ENCODE assay signal across 14 mouse cellular contexts in the genomic region with DNA sequence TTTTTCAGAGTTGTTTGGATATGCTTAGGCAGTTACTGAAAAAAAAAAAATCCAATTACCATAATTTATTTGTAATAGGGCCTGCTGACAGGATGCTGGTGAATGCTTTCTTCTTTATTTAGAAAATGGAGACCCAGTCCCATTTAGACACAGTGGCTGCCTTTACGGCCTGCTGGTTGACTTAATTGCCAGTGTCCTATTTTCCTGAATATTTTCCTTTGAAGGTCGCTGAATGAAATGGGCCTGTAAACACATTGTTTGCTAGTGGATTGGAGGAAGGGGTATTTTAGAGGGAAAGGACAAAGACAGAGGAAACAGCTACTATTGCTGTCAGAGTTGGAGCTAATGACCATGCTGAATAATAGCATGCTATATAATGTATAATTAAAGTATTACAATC. TPM values are rescaled to one million over a fixed set of nuclear protein-coding genes. Genes with fewer than 3 reads are reported as not detected.
DNase-seq lines count a peak whose midpoint lies in the region; ATAC-seq and TF ChIP-seq lines count a peak whose summit lies in the region.
"Had no signal": no experiment of that assay in that cellular context is flagged by ENCODE, and none has a peak within 500 bp of the region (broad histone marks: within the 10 kb centered on the region; RNA-seq: fewer than 3 reads in every experiment).

No protein-coding gene starts in this region.

- H3K27ac ChIP-seq in hindbrain, embryonic 13.5 days, result 0 out of 2 replicates have a peak overlapping the region, but pooled peaks have one; percentile 42
- H3K27ac ChIP-seq in hindbrain, embryonic 11.5 days (ENCODE audit: low read depth, low read length), result no peak overlapping the region
- peak overlapping the region; percentile 94 for H3K27ac ChIP-seq in lung, embryonic 16.5 days (ENCODE audit: low read length)
- H3K27ac ChIP-seq in embryonic facial prominence, embryonic 14.5 days (replicated peaks; ENCODE audit: low read depth, low read length), result no peak overlapping the region
- no peak overlapping the region for H3K27ac ChIP-seq in stomach, postnatal 0 days (replicated peaks)
- H3K27ac ChIP-seq: gastrocnemius, adult 2 months; limb, embryonic 13.5 days; stomach, embryonic 15.5 days had no signal

- ATAC-seq in hindbrain, embryonic 13.5 days (ENCODE audit: low FRiP score), result no peak
- ATAC-seq in hindbrain, embryonic 11.5 days (ENCODE audit: low FRiP score), result no peak
- no peak for ATAC-seq in lung, embryonic 16.5 days (ENCODE audit: low read depth)
- no peak for ATAC-seq in embryonic facial prominence, embryonic 14.5 days (ENCODE audit: low read depth)
- ATAC-seq in stomach, postnatal 0 days (ENCODE audit: low FRiP score, low TSS enrichment), result no peak

- no peaks in the 10 kb centered on the region for H3K36me3 ChIP-seq in hindbrain, embryonic 13.5 days
- no peaks in the 10 kb centered on the region for H3K36me3 ChIP-seq in hindbrain, embryonic 11.5 days (ENCODE audit: control insufficient read depth, insufficient read depth, low read length)
- no peaks in the 10 kb centered on the region; the same call in 1 of the 2 replicates for H3K36me3 ChIP-seq in lung, embryonic 16.5 days (ENCODE audit: control insufficient read depth, insufficient read depth, low read length)
- H3K36me3 ChIP-seq in embryonic facial prominence, embryonic 14.5 days (ENCODE audit: control insufficient read depth, insufficient read depth, low read length), result no peaks in the 10 kb centered on the region
- H3K36me3 ChIP-seq in stomach, postnatal 0 days (ENCODE audit: control insufficient read depth, insufficient read depth, low read length), result no peaks in the 10 kb centered on the region
- H3K36me3 ChIP-seq: limb, embryonic 13.5 days; stomach, embryonic 15.5 days had no signal

- H3K9ac ChIP-seq in hindbrain, embryonic 13.5 days, result no peak overlapping the region
- no peak overlapping the region for H3K9ac ChIP-seq in hindbrain, embryonic 11.5 days (ENCODE audit: low read depth, low read length)
- H3K9ac ChIP-seq in lung, embryonic 16.5 days (ENCODE audit: low read length), result peak overlapping the region; percentile 72
- H3K9ac ChIP-seq in embryonic facial prominence, embryonic 14.5 days (ENCODE audit: low read depth, low read length), result no peak overlapping the region
- H3K9ac ChIP-seq in stomach, postnatal 0 days (ENCODE audit: low read length), result no peak overlapping the region
- H3K9ac ChIP-seq: limb, embryonic 13.5 days; stomach, embryonic 15.5 days had no signal

- TF ChIP-seq EP300 in stomach, postnatal 0 days (optimal IDR thresholded peaks at IDR 0.05), result no peak

- H3K9me3 ChIP-seq in hindbrain, embryonic 13.5 days, result no peaks in the 10 kb centered on the region
- H3K9me3 ChIP-seq in hindbrain, embryonic 11.5 days (ENCODE audit: control insufficient read depth, low read length), result no peaks in the 10 kb centered on the region
- H3K9me3 ChIP-seq in lung, embryonic 16.5 days (ENCODE audit: control insufficient read depth, low read length), result no peaks in the 10 kb centered on the region
- no peaks in the 10 kb centered on the region for H3K9me3 ChIP-seq in embryonic facial prominence, embryonic 14.5 days (ENCODE audit: control insufficient read depth, low read length)
- H3K9me3 ChIP-seq in stomach, postnatal 0 days (ENCODE audit: control insufficient read depth, low read length), result no peaks in the 10 kb centered on the region
- H3K9me3 ChIP-seq: limb, embryonic 13.5 days; stomach, embryonic 15.5 days had no signal

- H3K27me3 ChIP-seq in hindbrain, embryonic 13.5 days, result peaks cover 9% of the 10 kb centered on the region
- H3K27me3 ChIP-seq in hindbrain, embryonic 11.5 days (ENCODE audit: control insufficient read depth, insufficient read depth, low read length), result peaks cover 4% of the 10 kb centered on the region; the same call in 1 of the 2 replicates
- no peaks in the 10 kb centered on the region for H3K27me3 ChIP-seq in lung, embryonic 16.5 days (ENCODE audit: control insufficient read depth, insufficient read depth, low read depth, low read length)
- peaks cover 19% of the 10 kb centered on the region for H3K27me3 ChIP-seq in embryonic facial prominence, embryonic 14.5 days (replicated peaks; ENCODE audit: control insufficient read depth, insufficient read depth, low read length)
- H3K27me3 ChIP-seq in stomach, postnatal 0 days (ENCODE audit: control insufficient read depth, insufficient read depth, low read length), result no peaks in the 10 kb centered on the region
- H3K27me3 ChIP-seq: stomach, embryonic 15.5 days had no signal

- 44% methylated on average over 2 of the region's 2 CpGs for WGBS in hindbrain, embryonic 13.5 days
- 68% methylated on average over 2 of the region's 2 CpGs for WGBS in hindbrain, embryonic 11.5 days
- 50% methylated on average over 2 of the region's 2 CpGs for WGBS in lung, embryonic 16.5 days
- 74% methylated on average over 2 of the region's 2 CpGs for WGBS in embryonic facial prominence, embryonic 14.5 days
- 79% methylated on average over 2 of the region's 2 CpGs for WGBS in stomach, postnatal 0 days

- H3K4me2 ChIP-seq in hindbrain, embryonic 13.5 days, result no peak overlapping the region
- no peak overlapping the region for H3K4me2 ChIP-seq in hindbrain, embryonic 11.5 days (replicated peaks; ENCODE audit: low read depth, low read length)
- peak overlapping the region; percentile 71 for H3K4me2 ChIP-seq in lung, embryonic 16.5 days (ENCODE audit: low read depth, low read length)
- H3K4me2 ChIP-seq in embryonic facial prominence, embryonic 14.5 days (ENCODE audit: low read depth, low read length), result 0 out of 2 replicates have a peak overlapping the region, but pooled peaks have one; percentile 12
- peak overlapping the region; percentile 34; the same call in 1 of the 2 replicates for H3K4me2 ChIP-seq in stomach, postnatal 0 days (replicated peaks; ENCODE audit: low read depth)
- H3K4me2 ChIP-seq: limb, embryonic 13.5 days had no signal

- no peaks in the 10 kb centered on the region for H3K4me1 ChIP-seq in hindbrain, embryonic 13.5 days (replicated peaks)
- H3K4me1 ChIP-seq in hindbrain, embryonic 11.5 days (replicated peaks; ENCODE audit: control insufficient read depth, insufficient read depth, low read length), result no peaks in the 10 kb centered on the region
- peaks cover 22% of the 10 kb centered on the region for H3K4me1 ChIP-seq in lung, embryonic 16.5 days (replicated peaks; ENCODE audit: control insufficient read depth, insufficient read depth, low read length)
- H3K4me1 ChIP-seq in embryonic facial prominence, embryonic 14.5 days (ENCODE audit: control insufficient read depth, insufficient read depth, low read length), result no peaks in the 10 kb centered on the region
- no peaks in the 10 kb centered on the region; the same call in 1 of the 2 replicates for H3K4me1 ChIP-seq in stomach, postnatal 0 days (replicated peaks; ENCODE audit: control insufficient read depth, insufficient read depth)
- H3K4me1 ChIP-seq: stomach, embryonic 15.5 days had no signal

- H3K4me3 ChIP-seq in hindbrain, embryonic 13.5 days, result no peak overlapping the region
- no peak overlapping the region for H3K4me3 ChIP-seq in hindbrain, embryonic 11.5 days (ENCODE audit: low read depth, low read length)
- H3K4me3 ChIP-seq in lung, embryonic 16.5 days (ENCODE audit: low read length), result peak overlapping the region; percentile 50
- no peak overlapping the region for H3K4me3 ChIP-seq in embryonic facial prominence, embryonic 14.5 days (ENCODE audit: low read depth, low read length)
- peak overlapping the region; percentile 4 for H3K4me3 ChIP-seq in stomach, postnatal 0 days (ENCODE audit: low read depth, low read length)
- H3K4me3 ChIP-seq: gastrocnemius, adult 2 months; myocyte had no signal

- no peak for DNase-seq in hindbrain, embryonic 11.5 days (ENCODE audit: low spot score)
- DNase-seq in lung, postnatal 36 days, result no peak
- DNase-seq in embryonic facial prominence, embryonic 14.5 days (ENCODE audit: low spot score), result no peak
- DNase-seq in stomach, postnatal 0 days (ENCODE audit: low spot score), result no peak
- DNase-seq in gastrocnemius, postnatal 25 days, result no peak
- DNase-seq: adrenal gland, adult 8-10 months; gastrocnemius, adult 2 months; kidney, postnatal 25 days; thymus, postnatal 4 days had no signal

- no peak for TF ChIP-seq CTCF in stomach, postnatal 0 days (IDR thresholded peaks at IDR 0.05; ENCODE audit: low read depth)

RNA-seq across cellular contexts. Expression of gene Car2, which starts 2.5 kb away (rescaled TPM):
- polyA plus RNA-seq in hindbrain, embryonic 13.5 days (2015; fragmentation: Nextera tagmentation; extraction: Ambion mirVana), result 29.6 and 31.4 TPM in 2 replicates
- 105 and 108 TPM in 2 replicates for polyA plus RNA-seq in hindbrain, embryonic 11.5 days (2014; fragmentation: Nextera tagmentation; extraction: Ambion mirVana)
- polyA plus RNA-seq in lung, embryonic 16.5 days (2015; fragmentation: Nextera tagmentation; extraction: Ambion mirVana), result 407 and 422 TPM in 2 replicates
- polyA plus RNA-seq in embryonic facial prominence, embryonic 14.5 days (2014; fragmentation: Nextera tagmentation; extraction: Ambion mirVana), result 28.8 and 33.3 TPM in 2 replicates
- 937 and 994 TPM in 2 replicates for polyA plus RNA-seq in stomach, postnatal 0 days (2015; fragmentation: Nextera tagmentation; extraction: Ambion mirVana)
- 10 to 100 TPM in 1 of 2 experiments, 1 to 10 TPM in 1; 7.8 to 13.2 TPM for total RNA-seq in gastrocnemius, postnatal 25 days (2021)

RNA-seq across cellular contexts. Expression of gene Car3, which starts 25.2 kb away (rescaled TPM):
- 1.1 and 1.4 TPM in 2 replicates for polyA plus RNA-seq in hindbrain, embryonic 13.5 days (2015; fragmentation: Nextera tagmentation; extraction: Ambion mirVana)
- polyA plus RNA-seq in hindbrain, embryonic 11.5 days (2014; fragmentation: Nextera tagmentation; extraction: Ambion mirVana), result 5.1 and 5.2 TPM in 2 replicates
- polyA plus RNA-seq in lung, embryonic 16.5 days (2015; fragmentation: Nextera tagmentation; extraction: Ambion mirVana), result 10.6 and 16.5 TPM in 2 replicates
- 206 and 577 TPM in 2 replicates for polyA plus RNA-seq in embryonic facial prominence, embryonic 14.5 days (2014; fragmentation: Nextera tagmentation; extraction: Ambion mirVana)
- 1.3 and 2.2 TPM in 2 replicates for polyA plus RNA-seq in stomach, postnatal 0 days (2015; fragmentation: Nextera tagmentation; extraction: Ambion mirVana)
- total RNA-seq in gastrocnemius, postnatal 25 days (2021), result 1,000 to 10,000 TPM in 1 of 2 experiments, 100 to 1,000 TPM in 1; 650 to 1,312 TPM

Comparison
In these comparisons a context has a peak if more than half of its experiments do, and no peak if none do; other contexts are left out.
1. H3K27ac ChIP-seq: peak in hindbrain, embryonic 13.5 days (single experiment) and lung, embryonic 16.5 days (single experiment); none in hindbrain, embryonic 11.5 days (single experiment), embryonic facial prominence, embryonic 14.5 days (single experiment) and stomach, postnatal 0 days (single experiment).
2. H3K4me2 ChIP-seq: peak in lung, embryonic 16.5 days (single experiment), embryonic facial prominence, embryonic 14.5 days (single experiment) and stomach, postnatal 0 days (single experiment); none in hindbrain, embryonic 13.5 days (single experiment) and hindbrain, embryonic 11.5 days (single experiment).
3. H3K4me3 ChIP-seq: peak in lung, embryonic 16.5 days (single experiment) and stomach, postnatal 0 days (single experiment); none in hindbrain, embryonic 13.5 days (single experiment), hindbrain, embryonic 11.5 days (single experiment) and embryonic facial prominence, embryonic 14.5 days (single experiment).
4. RNA of gene Car3, which starts 25.2 kb away (polyA plus RNA-seq): 206 to 577 TPM in embryonic facial prominence, embryonic 14.5 days; 10.6 to 16.5 TPM in lung, embryonic 16.5 days, 5.1 to 5.2 TPM in hindbrain, embryonic 11.5 days, 1.3 to 2.2 TPM in stomach, postnatal 0 days and 1.1 to 1.4 TPM in hindbrain, embryonic 13.5 days; every median in the first group is over 10 times any median in the second.